Mouse (Mus musculus) liver, embryonic 13.5 days (tissue): ENCODE measurements around the gene Atp13a3. TPM values are rescaled to one million over a fixed set of nuclear protein-coding genes. Genes with fewer than 3 reads are reported as not detected.

ENCODE experiments used
- ATAC-seq: fragments of 200-750 bp; cut with Nextera tagmentation; 2 replicates; pipeline ENCODE4 v1.8.0; 2017; ENCODE audit warnings: low read depth, mild to moderate bottlenecking, moderate number of reproducible peaks, moderate library complexity
- DNase-seq: peaks from one replicate; pipeline ENCODE4 v3.0.0; 2022
- H3K27ac ChIP-seq: fragments of 300-500 bp; sonication (generic); 2 replicates; pipeline ENCODE4 v1.5.1; 2015; ENCODE audit warnings: moderate library complexity, mild to moderate bottlenecking, inconsistent platforms
- H3K27me3 ChIP-seq: fragments of 300-500 bp; sonication (generic); 2 replicates; pipeline ENCODE4 v1.6.1; 2015; ENCODE audit warnings: mild to moderate bottlenecking, inconsistent platforms
- H3K36me3 ChIP-seq: fragments of 300-500 bp; sonication (generic); 2 replicates; pipeline ENCODE4 v1.6.1; 2015; ENCODE audit warnings: mild to moderate bottlenecking, inconsistent platforms
- H3K4me1 ChIP-seq: fragments of 300-500 bp; sonication (generic); replicated peaks from 2 replicates; pipeline ENCODE4 v1.6.1; 2015; ENCODE audit warnings: inconsistent platforms
- H3K4me2 ChIP-seq: fragments of 300-500 bp; sonication (generic); 2 replicates; pipeline ENCODE4 v1.6.1; 2015; ENCODE audit warnings: inconsistent platforms, mild to moderate bottlenecking, moderate library complexity
- H3K4me3 ChIP-seq: fragments of 300-500 bp; sonication (generic); replicated peaks from 2 replicates; pipeline ENCODE4 v1.5.1; 2015; ENCODE audit warnings: mild to moderate bottlenecking, inconsistent platforms
- H3K9ac ChIP-seq: fragments of 300-500 bp; sonication (generic); 2 replicates; pipeline ENCODE4 v1.6.1; 2015; ENCODE audit warnings: mild to moderate bottlenecking, inconsistent platforms
- H3K9me3 ChIP-seq: fragments of 300-500 bp; sonication (generic); replicated peaks from 2 replicates; pipeline ENCODE4 v1.6.1; 2016; ENCODE audit warnings: inconsistent platforms
- WGBS: fragments of 180-500 bp; shearing (Covaris S2); methylation state at CpG from one replicate; pipeline ENCODE4 v1.1.7; 2015; ENCODE audit not compliant: insufficient replicate concordance; 5-methylcytosine and 5-hydroxymethylcytosine counted together
- polyA plus RNA-seq: library from polyadenylated mRNA; unstranded; fragments of >200 nt; fragmentation: Nextera tagmentation; extraction: Ambion mirVana; gene quantifications from 2 replicates; pipeline ENCODE4 v1.2.1, GENCODE M21; 2015

Atp13a3 gene
- polyA plus RNA-seq, 1 experiment from 2014 or later: 7.6 TPM

DNA sequence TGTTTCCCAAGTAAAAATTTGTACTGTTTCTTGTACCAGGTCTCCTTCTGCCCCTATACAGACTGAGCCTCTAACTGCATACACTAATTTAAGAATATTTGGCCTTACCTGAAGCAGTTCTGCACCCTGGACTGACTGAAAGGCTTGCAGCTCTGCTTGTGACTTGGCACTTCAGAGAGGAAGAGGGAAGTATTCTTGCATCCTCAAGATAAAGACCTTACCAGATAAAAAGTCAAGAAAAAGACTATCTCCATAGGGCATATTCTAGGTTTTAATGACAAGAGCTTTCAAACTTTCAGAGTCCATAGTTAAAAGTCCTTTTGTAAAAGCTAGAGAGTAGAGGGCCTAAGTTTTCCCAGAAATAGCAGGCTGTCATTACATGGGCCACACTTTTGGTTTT lies 95.1 kb downstream of the Atp13a3 start, which contains the start of gene Gp5:
Gene Gp5, minus strand, starts transcription at position 133 of the 400 bp plus-strand sequence.
- Histone ChIP-seq H3K27ac (peak within 1 kb of the TSS; percentile 64), H3K9me3 (no peaks in the 10 kb centered on the region), H3K27me3 (peaks cover 44% of the 10 kb centered on the region), H3K9ac (peak within 1 kb of the TSS; percentile 68), H3K4me1 (peaks cover 43% of the 10 kb centered on the region), H3K36me3 (peaks cover 7% of the 10 kb centered on the region), H3K4me2 (peak within 1 kb of the TSS; percentile 93), H3K4me3 (peak within 1 kb of the TSS; percentile 66)
- no peak for DNase-seq
- ATAC-seq: peak; percentile 77

DNA sequence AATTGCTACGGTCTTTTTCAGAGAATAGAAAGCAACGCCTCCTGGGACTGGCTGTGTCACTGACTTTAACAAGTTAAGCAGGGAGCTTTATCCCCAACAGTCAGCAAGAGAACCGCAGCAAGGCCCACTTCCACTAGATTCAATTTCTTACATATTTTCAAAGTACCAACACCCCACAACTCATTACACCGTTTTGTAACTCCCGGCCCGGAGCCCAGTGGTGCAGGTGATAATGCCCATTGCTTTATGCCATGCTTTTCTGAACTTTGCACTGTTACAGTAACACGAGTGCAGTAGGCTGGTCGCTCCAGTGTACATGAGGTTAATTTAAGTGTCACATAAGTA lies 95.6 kb downstream of the Atp13a3 start:
- H3K4me2 ChIP-seq: peak overlapping the region; percentile 93
- peaks cover 44% of the 10 kb centered on the region for H3K27me3 ChIP-seq
- WGBS: 19% methylated on average over 8 of the region's 8 CpGs
- peak overlapping the region; percentile 66 for H3K4me3 ChIP-seq
- peak overlapping the region; percentile 19; the same call in 1 of the 2 replicates for H3K27ac ChIP-seq
- peak overlapping the region; percentile 68; the same call in 1 of the 2 replicates for H3K9ac ChIP-seq
- H3K4me1 ChIP-seq: peaks cover 43% of the 10 kb centered on the region
- no peak for DNase-seq
- H3K9me3 ChIP-seq: no peaks in the 10 kb centered on the region
- H3K36me3 ChIP-seq: 0 out of 2 replicates have a peak, but pooled peaks cover 4% of the 10 kb centered on the region
- ATAC-seq: no peak

DNA sequence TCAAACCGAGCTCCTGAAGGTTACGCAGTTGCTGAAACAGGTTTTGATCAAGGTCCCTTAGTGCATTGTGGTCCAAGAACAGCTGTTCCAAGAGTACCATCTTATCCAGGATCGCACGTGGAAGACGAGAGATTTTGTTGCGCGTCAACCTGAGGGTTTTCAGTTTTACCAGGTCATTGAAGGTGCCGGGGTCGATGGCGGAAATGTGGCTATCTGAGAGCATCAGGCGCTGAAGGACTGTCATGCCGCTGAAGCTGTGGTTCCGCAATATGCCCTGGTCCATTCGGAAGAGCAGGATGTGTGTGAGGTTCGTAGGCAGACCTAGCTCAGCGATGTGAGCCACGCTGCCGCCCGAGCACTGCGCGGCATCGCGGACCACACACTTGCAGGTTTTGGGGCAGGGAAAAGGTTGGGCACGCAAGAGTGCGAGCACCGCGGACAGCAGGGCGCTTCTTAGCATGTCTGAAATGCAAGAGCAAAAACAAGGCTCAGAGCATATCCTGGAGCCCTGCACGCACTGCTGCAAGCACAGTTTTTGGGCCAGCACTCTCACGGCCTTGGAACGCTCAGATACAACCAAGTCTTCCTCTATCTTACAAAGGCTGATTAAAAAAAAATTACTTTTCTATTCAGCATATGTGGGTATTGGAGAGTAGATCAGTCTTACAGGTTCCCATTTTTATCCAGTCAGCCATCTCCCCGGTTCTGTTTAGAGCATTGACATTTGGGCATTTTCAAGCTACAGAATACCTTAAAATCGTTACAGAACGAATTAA lies 96.2 kb downstream of the Atp13a3 start:
- Histone ChIP-seq H3K27me3 (peaks cover 44% of the 10 kb centered on the region), H3K4me2 (peak overlapping the region; percentile 93), H3K9me3 (no peaks in the 10 kb centered on the region), H3K36me3 (no peaks in the 10 kb centered on the region), H3K4me1 (peaks cover 43% of the 10 kb centered on the region), H3K27ac (no peak overlapping the region), H3K9ac (peak overlapping the region; percentile 68), H3K4me3 (peak overlapping the region; percentile 66)
- 2% methylated on average over 34 of the region's 34 CpGs for WGBS
- no peak for ATAC-seq
- no peak for DNase-seq

DNA sequence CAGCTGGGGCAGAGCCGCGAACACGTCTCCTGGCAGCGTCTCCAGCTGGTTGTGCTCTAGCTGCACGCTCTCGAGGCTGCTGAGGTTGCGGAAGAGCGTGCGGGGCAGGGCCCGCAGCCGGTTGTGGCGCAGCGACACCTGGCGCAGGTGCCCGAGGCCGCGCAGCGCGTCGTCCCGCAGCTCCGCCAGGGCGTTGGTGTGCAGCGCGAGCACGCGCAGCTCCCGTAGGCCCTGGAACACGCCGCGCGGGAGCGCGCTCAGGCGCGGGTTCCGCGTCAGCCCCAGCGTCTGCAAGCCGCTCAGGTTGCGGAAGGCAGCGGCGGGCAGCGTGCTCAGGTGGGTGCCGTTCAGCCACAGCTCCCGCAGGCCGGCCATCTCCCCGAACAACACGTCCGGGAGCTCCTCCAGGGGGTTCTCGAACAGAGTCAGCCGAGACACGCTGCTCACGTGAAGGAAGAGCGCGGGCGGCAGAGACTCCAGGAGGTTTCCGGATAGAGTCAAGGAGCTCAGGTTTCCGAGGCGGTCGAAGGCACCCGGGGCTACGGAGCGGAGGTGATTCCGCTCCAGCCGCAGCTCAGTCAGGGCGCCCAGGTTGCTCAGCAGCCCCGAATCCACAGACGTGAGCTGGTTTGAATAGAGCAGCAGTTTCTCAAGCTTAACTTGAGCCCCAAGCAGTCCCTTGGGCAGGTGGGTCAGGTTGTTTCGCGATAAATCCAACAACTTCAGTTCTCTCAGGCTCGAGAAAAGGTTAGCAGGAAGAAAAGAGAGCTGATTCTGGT lies 97.0 kb downstream of the Atp13a3 start:
- Histone ChIP-seq H3K27ac (no peak overlapping the region), H3K36me3 (no peaks in the 10 kb centered on the region), H3K4me1 (peaks cover 43% of the 10 kb centered on the region), H3K4me3 (peak overlapping the region; percentile 66), H3K27me3 (peaks cover 44% of the 10 kb centered on the region), H3K4me2 (peak overlapping the region; percentile 93), H3K9ac (peak overlapping the region; percentile 68), H3K9me3 (no peaks in the 10 kb centered on the region)
- WGBS: 2% methylated on average over 72 of the region's 72 CpGs
- DNase-seq (no peak), ATAC-seq (peak; percentile 49; the same call in 1 of the 2 replicates)

DNA sequence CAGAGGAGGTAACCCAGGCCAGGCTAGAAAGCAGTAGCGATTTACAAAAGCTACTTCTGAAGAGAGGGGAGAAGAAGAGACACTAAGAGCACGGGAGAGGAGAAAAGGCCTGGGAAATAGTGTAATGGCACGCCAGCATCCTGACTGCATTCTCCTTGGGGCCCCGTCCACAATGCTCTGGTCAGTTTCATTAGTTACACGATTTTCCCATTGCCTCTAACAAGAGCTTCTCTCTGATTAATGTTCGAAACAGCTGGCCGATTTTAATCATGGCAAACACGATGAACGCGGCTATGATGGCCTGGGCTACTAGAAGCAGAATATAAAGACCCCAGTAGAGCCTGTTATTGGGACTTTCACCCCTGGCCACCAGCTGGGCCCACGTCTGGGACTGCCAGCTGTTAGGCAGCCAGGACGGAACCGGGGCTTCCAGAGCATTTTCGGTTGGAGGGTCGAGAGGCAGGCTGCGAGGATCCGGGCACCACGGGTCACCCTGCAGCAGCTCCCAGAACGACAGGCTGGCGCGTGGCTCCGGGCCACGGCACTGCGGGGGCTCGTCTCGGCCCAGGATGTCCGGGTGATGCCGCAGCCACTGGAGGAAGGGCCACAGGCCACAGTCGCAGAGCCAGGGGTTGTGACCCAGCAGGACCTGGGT lies 97.7 kb downstream of the Atp13a3 start:
- peak overlapping the region; percentile 66 for H3K4me3 ChIP-seq
- H3K4me1 ChIP-seq: peaks cover 43% of the 10 kb centered on the region
- H3K9me3 ChIP-seq: no peaks in the 10 kb centered on the region
- peak overlapping the region; percentile 93 for H3K4me2 ChIP-seq
- peak overlapping the region; percentile 68 for H3K9ac ChIP-seq
- H3K27me3 ChIP-seq: peaks cover 50% of the 10 kb centered on the region
- ATAC-seq (peak; percentile 6; the same call in 1 of the 2 replicates), DNase-seq (no peak)
- no peak overlapping the region for H3K27ac ChIP-seq
- WGBS: 17% methylated on average over 29 of the region's 29 CpGs
- H3K36me3 ChIP-seq: no peaks in the 10 kb centered on the region

DNA sequence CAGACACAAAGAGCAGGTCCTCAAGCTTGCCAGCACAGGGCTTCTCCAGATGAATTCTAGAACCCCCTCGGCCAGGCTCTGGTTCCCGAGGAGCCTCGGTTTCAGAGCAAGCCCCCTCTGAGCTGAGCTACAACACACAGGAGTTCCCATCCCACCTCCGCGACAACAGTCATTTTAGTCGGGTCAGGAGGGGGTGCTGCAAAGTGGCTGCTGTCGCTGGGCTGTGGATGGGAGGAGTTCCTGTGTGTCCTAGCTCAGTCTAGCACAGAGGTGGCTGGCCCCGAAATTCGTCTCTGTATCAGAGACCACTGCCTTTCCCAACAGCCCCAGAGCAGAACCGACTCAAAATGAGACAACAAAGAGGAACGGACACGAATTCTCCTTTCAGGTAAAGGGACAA lies 98.5 kb downstream of the Atp13a3 start:
- H3K27ac ChIP-seq: no peak overlapping the region
- H3K9me3 ChIP-seq: no peaks in the 10 kb centered on the region
- H3K36me3 ChIP-seq: no peaks in the 10 kb centered on the region
- 44% methylated on average over 12 of the region's 12 CpGs for WGBS
- peaks cover 43% of the 10 kb centered on the region for H3K4me1 ChIP-seq
- H3K4me3 ChIP-seq: no peak overlapping the region
- ATAC-seq (no peak), DNase-seq (no peak)
- peaks cover 50% of the 10 kb centered on the region for H3K27me3 ChIP-seq
- no peak overlapping the region for H3K4me2 ChIP-seq
- no peak overlapping the region for H3K9ac ChIP-seq

DNA sequence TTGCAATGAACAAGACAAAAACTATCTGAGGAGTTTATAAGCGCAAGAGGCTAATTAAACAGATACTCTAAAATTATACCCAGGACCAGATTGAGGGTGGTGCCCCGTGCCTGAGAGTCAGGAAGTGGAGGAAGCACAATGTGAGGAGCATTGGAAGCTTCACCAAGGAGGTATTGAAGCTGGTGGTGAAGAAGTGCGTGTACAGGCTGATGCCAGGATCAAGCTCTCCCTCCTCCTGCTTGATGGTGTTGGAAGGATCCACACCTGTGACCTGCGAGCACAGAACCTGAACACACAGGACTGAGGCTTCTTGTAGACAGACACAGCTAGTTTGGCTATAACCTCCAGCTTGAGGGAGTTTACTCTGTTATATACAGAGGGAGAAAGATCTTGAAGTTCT lies 99.7 kb downstream of the Atp13a3 start:
- no peak for ATAC-seq
- no peak overlapping the region for H3K4me2 ChIP-seq
- no peak for DNase-seq
- H3K4me1 ChIP-seq: peaks cover 32% of the 10 kb centered on the region
- no peaks in the 10 kb centered on the region for H3K9me3 ChIP-seq
- no peak overlapping the region for H3K27ac ChIP-seq
- H3K36me3 ChIP-seq: no peaks in the 10 kb centered on the region
- no peak overlapping the region for H3K9ac ChIP-seq
- 70% methylated on average over 4 of the region's 4 CpGs for WGBS
- H3K4me3 ChIP-seq: no peak overlapping the region
- H3K27me3 ChIP-seq: peaks cover 55% of the 10 kb centered on the region

DNA sequence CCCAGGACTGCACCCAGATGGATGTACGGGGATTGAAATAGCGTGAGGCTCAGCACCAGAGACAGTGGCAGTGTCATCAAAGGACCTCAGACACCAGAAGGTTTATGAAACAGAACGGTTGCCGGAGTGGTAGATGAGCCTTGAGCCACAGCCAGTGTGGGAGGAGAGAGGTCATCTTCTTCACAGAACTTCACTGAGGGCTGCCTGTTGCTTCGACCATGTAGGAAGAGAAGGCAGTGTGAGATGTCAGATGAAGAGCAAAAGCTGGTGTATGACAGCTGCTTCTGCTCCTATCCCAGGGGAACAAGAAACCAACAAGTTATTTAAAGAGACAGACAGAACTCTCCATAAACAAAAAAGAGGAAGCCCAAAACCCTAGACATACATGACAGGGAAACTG lies 101.5 kb downstream of the Atp13a3 start:
- WGBS: 49% methylated on average over 5 of the region's 5 CpGs
- Histone ChIP-seq H3K27ac (no peak overlapping the region), H3K4me3 (no peak overlapping the region), H3K4me2 (no peak overlapping the region), H3K9me3 (no peaks in the 10 kb centered on the region), H3K4me1 (peaks cover 13% of the 10 kb centered on the region), H3K36me3 (no peaks in the 10 kb centered on the region), H3K9ac (no peak overlapping the region), H3K27me3 (peaks cover 53% of the 10 kb centered on the region)
- ATAC-seq: no peak
- DNase-seq: no peak

DNA sequence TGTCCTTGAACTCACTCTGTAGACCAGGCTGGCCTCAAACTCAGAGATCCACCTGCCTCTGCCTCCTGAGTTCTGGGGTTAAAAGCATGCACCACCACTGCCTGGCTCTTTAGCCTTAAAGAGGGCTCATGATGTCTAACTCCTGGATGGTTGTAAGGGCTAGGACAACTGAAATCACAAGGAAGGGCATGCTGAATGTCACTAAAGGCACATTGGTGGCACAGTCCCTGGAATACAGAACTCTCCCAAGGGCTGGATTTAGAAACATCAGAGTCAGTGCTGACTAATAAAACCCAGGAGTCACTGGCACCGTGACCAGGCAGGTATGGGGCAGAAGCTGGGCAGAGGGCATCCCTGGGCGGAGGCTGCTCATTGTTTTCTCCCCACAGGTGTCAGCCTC lies 102.4 kb downstream of the Atp13a3 start:
- DNase-seq: no peak
- peaks cover 44% of the 10 kb centered on the region for H3K27me3 ChIP-seq

DNA sequence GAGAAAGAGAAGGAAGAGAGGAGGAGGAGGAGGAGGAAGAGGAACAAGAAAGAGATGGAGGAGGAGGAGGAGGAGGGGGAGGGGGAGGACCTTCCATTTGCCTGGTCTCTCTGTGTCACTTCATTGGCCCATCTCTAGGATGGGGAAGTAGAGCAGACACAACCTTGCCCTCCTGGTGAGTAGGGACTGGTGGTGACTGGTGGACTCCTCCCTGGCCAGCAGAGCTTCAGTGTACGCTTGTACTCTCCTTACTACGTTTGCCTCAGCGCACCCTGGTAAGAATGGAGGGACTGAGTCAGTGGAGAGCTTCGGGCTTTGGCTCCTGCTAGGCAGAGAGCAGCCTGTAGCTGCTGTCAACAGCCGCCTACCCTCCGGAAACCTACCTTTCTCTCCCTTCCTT lies 103.1 kb downstream of the Atp13a3 start:
- Histone ChIP-seq H3K4me3 (no peak overlapping the region), H3K4me2 (no peak overlapping the region), H3K27me3 (peaks cover 37% of the 10 kb centered on the region), H3K36me3 (no peaks in the 10 kb centered on the region), H3K27ac (no peak overlapping the region), H3K9ac (no peak overlapping the region), H3K9me3 (no peaks in the 10 kb centered on the region), H3K4me1 (no peaks in the 10 kb centered on the region)
- ATAC-seq (no peak), DNase-seq (no peak)
- WGBS: 65% methylated on average over 6 of the region's 6 CpGs

More for the DNA sequence above, 102.4 kb downstream of the Atp13a3 start:
- no peaks in the 10 kb centered on the region for H3K9me3 ChIP-seq
- no peaks in the 10 kb centered on the region for H3K36me3 ChIP-seq
- no peak for ATAC-seq
- no peak overlapping the region for H3K27ac ChIP-seq
- peaks cover 5% of the 10 kb centered on the region for H3K4me1 ChIP-seq
- H3K4me2 ChIP-seq: no peak overlapping the region
- no peak overlapping the region for H3K9ac ChIP-seq
- 61% methylated on average over 2 of the region's 2 CpGs for WGBS
- no peak overlapping the region for H3K4me3 ChIP-seq

DNA sequence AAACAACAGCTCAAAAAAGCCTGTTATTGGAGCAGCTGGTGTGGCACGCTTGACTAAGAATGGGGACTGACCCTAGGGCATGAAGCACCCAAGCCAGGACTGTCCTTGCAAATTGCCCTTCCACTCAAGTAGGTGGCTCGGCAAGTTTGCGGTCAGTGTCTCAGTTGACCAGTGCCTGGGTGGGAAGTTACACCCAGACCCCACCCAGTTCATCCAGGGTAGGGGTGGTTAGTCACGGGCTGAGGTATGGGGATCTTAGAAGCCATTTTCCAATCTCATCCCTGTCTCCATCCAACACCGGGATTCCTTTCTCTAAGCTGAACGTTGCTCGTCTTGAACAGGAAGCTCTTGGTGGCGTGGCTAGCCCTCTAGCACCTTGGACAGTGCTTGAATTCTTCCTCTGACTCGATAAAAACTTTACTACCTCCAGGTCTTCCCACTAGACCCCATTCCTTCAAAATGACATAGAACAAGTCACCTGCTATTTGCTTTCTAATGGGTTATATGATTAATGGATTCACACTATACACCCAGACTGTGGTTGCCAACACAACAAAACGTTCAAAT lies 106.0 kb downstream of the Atp13a3 start:
- WGBS: 44% methylated on average over 10 of the region's 10 CpGs
- DNase-seq: no peak
- no peak overlapping the region for H3K9ac ChIP-seq

More for the DNA sequence above, 106.0 kb downstream of the Atp13a3 start:
- Histone ChIP-seq H3K27ac (no peak overlapping the region), H3K9me3 (no peaks in the 10 kb centered on the region), H3K4me1 (no peaks in the 10 kb centered on the region), H3K4me2 (no peak overlapping the region), H3K36me3 (no peaks in the 10 kb centered on the region), H3K4me3 (no peak overlapping the region), H3K27me3 (peaks cover 19% of the 10 kb centered on the region; the same call in 1 of the 2 replicates)
- ATAC-seq: no peak
